Mouse (Mus musculus) heart, embryonic 12.5 days (tissue): ENCODE data around the gene Nudc. TPM values are rescaled to one million over a fixed set of nuclear protein-coding genes. Genes with fewer than 3 reads are reported as not detected.

Experiments
- ATAC-seq: fragments of 200-750 bp; cut with Nextera tagmentation; 2 replicates; pipeline ENCODE4 v1.8.0; 2017; ENCODE audit warnings: moderate TSS enrichment, moderate library complexity; ENCODE audit not compliant: insufficient number of reproducible peaks, low FRiP score
- H3K27ac ChIP-seq: fragments of 300-500 bp; sonication (generic); 2 replicates; pipeline ENCODE4 v1.5.1; 2016; ENCODE audit warnings: mild to moderate bottlenecking, moderate library complexity; ENCODE audit not compliant: poor library complexity, severe bottlenecking
- H3K27me3 ChIP-seq: fragments of 300-500 bp; sonication (generic); replicated peaks from 2 replicates; pipeline ENCODE4 v1.6.1; 2016; ENCODE audit warnings: mild to moderate bottlenecking, moderate library complexity
- H3K36me3 ChIP-seq: fragments of 300-500 bp; sonication (generic); 2 replicates; pipeline ENCODE4 v1.6.1; 2016; ENCODE audit warnings: mild to moderate bottlenecking, moderate library complexity
- H3K4me1 ChIP-seq: fragments of 300-500 bp; sonication (generic); replicated peaks from 2 replicates; pipeline ENCODE4 v1.6.1; 2016; ENCODE audit warnings: mild to moderate bottlenecking
- H3K4me2 ChIP-seq: fragments of 300-500 bp; sonication (generic); 2 replicates; pipeline ENCODE4 v1.6.1; 2016; ENCODE audit warnings: mild to moderate bottlenecking, moderate library complexity
- H3K4me3 ChIP-seq: fragments of 300-500 bp; sonication (generic); 2 replicates; pipeline ENCODE4 v1.5.1; 2016; ENCODE audit warnings: mild to moderate bottlenecking
- H3K9ac ChIP-seq: fragments of 300-500 bp; sonication (generic); 2 replicates; pipeline ENCODE4 v1.6.1; 2016; ENCODE audit warnings: mild to moderate bottlenecking, moderate library complexity
- H3K9me3 ChIP-seq: fragments of 300-500 bp; sonication (generic); replicated peaks from 2 replicates; pipeline ENCODE4 v1.6.1; 2016; ENCODE audit warnings: mild to moderate bottlenecking, moderate library complexity
- WGBS: fragments of 180-500 bp; shearing (Covaris S2); methylation state at CpG from one replicate; pipeline ENCODE4 v1.1.7; 2016; 5-methylcytosine and 5-hydroxymethylcytosine counted together
- microRNA-seq: library from miRNA; unstranded; fragments of <30 nt; microRNA quantifications from one replicate; pipeline ENCODE4, GENCODE M21; 2017
- polyA plus RNA-seq: library from polyadenylated mRNA; unstranded; fragments of >200 nt; fragmentation: Nextera tagmentation; extraction: Ambion mirVana; gene quantifications from 2 replicates; pipeline ENCODE4 v1.2.1, GENCODE M21; 2016

The Nudc gene
- polyA plus RNA-seq, 1 experiment from 2014 or later: 261 TPM

DNA sequence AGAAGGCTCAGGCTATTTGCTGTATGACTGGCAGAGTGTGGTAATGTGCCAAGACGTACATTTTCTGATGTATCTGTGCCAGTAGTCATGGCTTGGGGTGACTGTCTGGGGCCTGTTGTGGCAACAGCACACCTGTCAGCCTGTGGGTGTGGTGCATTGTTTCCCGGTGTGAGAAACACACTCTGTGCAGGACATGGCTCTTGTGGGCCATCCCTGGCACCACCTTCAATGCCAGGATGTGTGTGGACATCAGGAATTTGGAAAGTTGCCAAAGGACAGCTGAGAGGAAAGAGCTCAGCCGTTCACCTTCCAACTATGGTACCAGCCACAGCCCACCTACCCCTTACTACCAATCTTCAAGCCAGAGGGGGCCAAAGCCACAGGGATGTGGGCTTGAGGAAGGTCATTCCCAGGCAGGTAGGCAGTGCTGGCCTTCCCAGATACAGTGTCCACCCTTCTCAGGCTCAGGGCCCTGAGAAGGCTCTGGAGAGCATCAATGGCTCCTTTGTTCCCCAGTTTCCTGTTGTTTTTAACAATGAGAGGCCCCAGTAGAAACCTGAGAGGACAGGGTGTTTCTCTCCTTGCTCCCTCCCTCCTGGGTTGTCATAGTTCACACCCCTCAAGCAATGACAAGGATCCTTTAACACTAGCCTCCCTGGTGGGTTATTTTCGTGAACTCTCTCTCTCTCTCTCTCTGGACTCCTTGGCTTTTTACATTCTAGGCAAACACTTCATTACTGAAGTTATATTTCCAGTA, 56.1 kb downstream of the Nudc start:
- H3K27me3 ChIP-seq: peaks cover 12% of the 10 kb centered on the region
- no peak overlapping the region for H3K4me2 ChIP-seq
- H3K9ac ChIP-seq: no peak overlapping the region
- WGBS: 49% methylated on average over 4 of the region's 4 CpGs
- H3K4me3 ChIP-seq: no peak overlapping the region
- 0 out of 2 replicates have a peak overlapping the region, but pooled peaks have one; percentile 28 for H3K27ac ChIP-seq
- no peak for ATAC-seq
- H3K9me3 ChIP-seq: no peaks in the 10 kb centered on the region
- H3K4me1 ChIP-seq: peaks cover 30% of the 10 kb centered on the region
- H3K36me3 ChIP-seq: no peaks in the 10 kb centered on the region

DNA sequence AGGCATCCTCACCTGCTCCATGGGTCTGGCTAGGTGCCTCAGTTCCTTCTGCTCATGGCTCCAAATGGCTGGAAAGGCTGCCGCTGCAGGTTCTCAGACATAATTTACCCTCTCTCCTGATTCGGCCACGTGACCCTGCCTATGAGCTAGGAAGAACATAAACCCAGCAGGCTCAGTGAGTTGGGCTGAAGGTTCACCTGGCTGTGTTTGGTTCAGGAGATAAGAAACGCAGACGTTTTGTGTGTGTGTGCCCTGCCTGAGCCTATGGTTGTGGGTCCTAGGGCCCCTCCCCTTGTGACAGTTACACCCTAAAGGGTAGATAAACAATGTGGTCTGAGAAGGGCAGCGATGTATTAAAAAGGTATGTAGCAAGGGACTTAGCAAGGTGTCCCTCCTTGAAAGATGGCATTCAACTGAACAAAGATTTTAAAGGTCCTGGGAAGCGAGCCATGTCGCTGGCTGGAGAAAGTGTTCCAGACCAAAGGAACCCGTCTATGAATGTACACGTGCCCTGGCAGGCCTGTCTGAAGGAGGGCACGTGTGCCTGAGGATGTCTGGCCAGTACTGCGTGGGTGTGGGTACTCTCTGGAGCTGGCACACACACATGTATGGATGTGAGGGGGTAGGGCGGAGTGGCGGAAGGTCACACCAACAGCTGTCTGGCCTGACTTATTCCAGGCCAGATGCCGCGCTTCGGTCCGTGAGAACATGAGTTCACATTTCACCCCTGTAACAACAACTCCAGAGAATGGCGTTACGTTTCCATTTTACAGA, 57.0 kb downstream of the Nudc start:
- H3K36me3 ChIP-seq: no peaks in the 10 kb centered on the region

GRCm38 (mm10) chr4:133486673-133487357, 59.0 kb downstream of the Nudc start:
- no peaks in the 10 kb centered on the region for H3K36me3 ChIP-seq
- 94% methylated on average over 26 of the region's 26 CpGs for WGBS
- H3K4me1 ChIP-seq: peaks cover 29% of the 10 kb centered on the region
- H3K9me3 ChIP-seq: no peaks in the 10 kb centered on the region
- H3K27me3 ChIP-seq: peaks cover 22% of the 10 kb centered on the region
- H3K4me2 ChIP-seq: no peak overlapping the region
- no peak for ATAC-seq
- no peak overlapping the region for H3K27ac ChIP-seq
- H3K4me3 ChIP-seq: no peak overlapping the region
- H3K9ac ChIP-seq: no peak overlapping the region

More for the DNA sequence above, 57.0 kb downstream of the Nudc start:
- Histone ChIP-seq H3K9ac (no peak overlapping the region), H3K9me3 (no peaks in the 10 kb centered on the region), H3K4me1 (peaks cover 38% of the 10 kb centered on the region), H3K4me3 (no peak overlapping the region), H3K27ac (no peak overlapping the region), H3K4me2 (no peak overlapping the region), H3K27me3 (peaks cover 14% of the 10 kb centered on the region; the same call in 1 of the 2 replicates)
- WGBS: 81% methylated on average over 20 of the region's 20 CpGs
- no peak for ATAC-seq

GRCm38 (mm10) chr4:133485691-133486425, 59.9 kb downstream of the Nudc start:
- H3K9ac ChIP-seq: no peak overlapping the region
- no peak for ATAC-seq
- no peaks in the 10 kb centered on the region for H3K36me3 ChIP-seq
- H3K27me3 ChIP-seq: peaks cover 30% of the 10 kb centered on the region
- WGBS: 80% methylated on average over 28 of the region's 28 CpGs
- no peak overlapping the region for H3K4me2 ChIP-seq
- peaks cover 25% of the 10 kb centered on the region for H3K4me1 ChIP-seq
- H3K9me3 ChIP-seq: no peaks in the 10 kb centered on the region
- H3K4me3 ChIP-seq: no peak overlapping the region
- no peak overlapping the region for H3K27ac ChIP-seq

DNA sequence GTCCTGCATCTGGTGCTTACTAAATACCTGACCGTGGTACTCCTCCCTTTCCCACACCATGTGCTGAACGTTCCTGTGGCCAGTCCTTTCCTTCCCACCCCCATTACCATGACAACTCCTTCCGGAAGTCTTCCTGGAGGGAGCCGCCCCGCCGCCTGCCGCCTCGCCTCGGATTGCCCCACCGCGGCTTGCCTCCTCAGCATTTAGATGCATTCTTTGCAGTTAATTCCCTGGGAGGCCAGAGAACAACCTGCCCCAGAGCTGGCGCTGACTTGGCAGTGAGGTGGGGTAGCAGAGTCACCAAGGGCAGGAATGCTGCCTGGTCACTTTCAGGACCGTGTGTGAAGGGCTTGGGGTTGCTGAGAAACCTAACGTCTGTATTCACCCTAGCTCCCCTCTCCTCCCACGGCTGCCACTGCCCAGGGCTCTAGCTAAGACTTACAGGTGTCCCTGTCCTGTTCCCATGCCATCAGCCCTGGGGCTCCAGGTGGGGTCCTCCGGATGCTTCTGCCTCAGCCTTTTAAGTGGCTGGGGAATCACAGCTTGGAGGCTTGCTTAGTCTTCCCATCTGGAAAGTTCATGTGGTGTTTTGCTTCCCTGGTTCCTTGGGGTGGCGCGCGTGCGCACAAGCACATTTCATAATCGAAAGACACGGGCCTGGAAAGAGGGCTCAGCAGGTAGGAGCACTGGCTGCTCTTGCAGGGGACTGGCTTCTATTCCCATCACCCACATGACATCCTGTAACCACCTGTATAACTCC, 61.4 kb downstream of the Nudc start:
- Histone ChIP-seq H3K4me1 (peaks cover 29% of the 10 kb centered on the region), H3K27me3 (peaks cover 38% of the 10 kb centered on the region), H3K36me3 (no peaks in the 10 kb centered on the region), H3K27ac (no peak overlapping the region), H3K4me2 (peak overlapping the region; percentile 49), H3K4me3 (0 out of 2 replicates have a peak overlapping the region, but pooled peaks have one; percentile 1), H3K9me3 (no peaks in the 10 kb centered on the region), H3K9ac (no peak overlapping the region)
- 13% methylated on average over 22 of the region's 22 CpGs for WGBS
- ATAC-seq: no peak

Small RNA genes within 50 kb of the gene (microRNA-seq; reads per million reads assigned to microRNA genes)
- gene Gm23158: not detected

Other genes starting within 250 kb of the Nudc start
- 16.1 and 17.9 TPM in 2 replicates for gene Wdtc1, start 192.5 kb downstream of the Nudc start, polyA plus RNA-seq
- 7.3 and 8.8 TPM in 2 replicates for gene Slc9a1, start 176.3 kb downstream of the Nudc start, polyA plus RNA-seq
- gene Tent5b, start 65.9 kb downstream of the Nudc start, polyA plus RNA-seq: 0.88 and 1.3 TPM in 2 replicates
- gene Trnp1, start 47.4 kb downstream of the Nudc start, polyA plus RNA-seq: 1.2 TPM in 2 replicates
- 0.42 and 0.78 TPM in 2 replicates for gene Kdf1, start 27.0 kb downstream of the Nudc start, polyA plus RNA-seq
- 9.9 and 10.5 TPM in 2 replicates for gene Nr0b2, start 7.4 kb upstream of the Nudc start, polyA plus RNA-seq
- 6.0 and 6.9 TPM in 2 replicates for gene Gpatch3, start 28.7 kb upstream of the Nudc start, polyA plus RNA-seq
- 11.2 and 12.2 TPM in 2 replicates for gene Gpn2, start 38.4 kb upstream of the Nudc start, polyA plus RNA-seq
- 0.76 and 1.4 TPM in 2 replicates for gene Sfn, start 56.2 kb upstream of the Nudc start, polyA plus RNA-seq
- gene Zdhhc18, start 104.2 kb upstream of the Nudc start, polyA plus RNA-seq: 3.5 and 3.9 TPM in 2 replicates
- gene Pigv, start 126.7 kb upstream of the Nudc start, polyA plus RNA-seq: 15.0 and 18.4 TPM in 2 replicates
- 24.5 and 28.7 TPM in 2 replicates for gene Arid1a, start 210.8 kb upstream of the Nudc start, polyA plus RNA-seq